Mouse (Mus musculus) liver, embryonic 16.5 days (tissue): ENCODE measurements around the gene Fcgrt. TPM values are rescaled to one million over a fixed set of nuclear protein-coding genes. Genes with fewer than 3 reads are reported as not detected.

ENCODE experiments used
- microRNA counts: library from miRNA; unstranded; fragments of <30 nt; microRNA quantifications from one replicate; lab custom pipeline; 2016
- microRNA-seq: library from miRNA; unstranded; fragments of <30 nt; microRNA quantifications from one replicate; pipeline ENCODE4, GENCODE M21; 2016
- polyA plus RNA-seq: library from polyadenylated mRNA; unstranded; fragments of >200 nt; fragmentation: Nextera tagmentation; extraction: Ambion mirVana; gene quantifications from 2 replicates; pipeline ENCODE4 v1.2.1, GENCODE M21; 2015

Fcgrt gene
- polyA plus RNA-seq, 1 experiment from 2014 or later: 56.1 TPM

MicroRNA genes within 50 kb of the gene (microRNA counts, 519-probe panel; counts per million panel counts)
- 2,524 counts per million, percentile 67 among the panel's probes with 10 or more counts for microRNA mmu-miR-150 (lab: Ali Mortazavi, UCI)

Small RNA genes within 50 kb of the gene (microRNA-seq; reads per million reads assigned to microRNA genes)
- 34.7 reads per million, percentile 43 among the genes with 10 or more reads in this experiment for gene Mir150
- 37.4 reads per million, percentile 44 among the genes with 10 or more reads in this experiment for gene Mir5121

Other genes with a start within 250 kb of the Fcgrt start
- 23.4 and 24.3 TPM in 2 replicates for gene Pnkp, start 246.7 kb downstream of the Fcgrt start, polyA plus RNA-seq
- gene Ptov1, start 234.1 kb downstream of the Fcgrt start, polyA plus RNA-seq: 34.8 and 43.4 TPM in 2 replicates
- gene Med25, start 211.1 kb downstream of the Fcgrt start, polyA plus RNA-seq: 44.7 and 53.0 TPM in 2 replicates
- gene Fuz, start 207.8 kb downstream of the Fcgrt start, polyA plus RNA-seq: 5.9 and 6.6 TPM in 2 replicates
- 63.3 and 63.7 TPM in 2 replicates for gene Ap2a1, start 174.4 kb downstream of the Fcgrt start, polyA plus RNA-seq
- gene Tsks, start 160.6 kb downstream of the Fcgrt start, polyA plus RNA-seq: 0.12 TPM in 1 of 2 replicates, not detected in the other
- 1.8 and 2.1 TPM in 2 replicates for gene Cpt1c, start 129.0 kb downstream of the Fcgrt start, polyA plus RNA-seq
- 95.6 and 98.6 TPM in 2 replicates for gene Prmt1, start 117.3 kb downstream of the Fcgrt start, polyA plus RNA-seq
- gene Irf3, start 106.2 kb downstream of the Fcgrt start, polyA plus RNA-seq: 39.8 and 43.2 TPM in 2 replicates
- 11.0 and 12.2 TPM in 2 replicates for gene Bcl2l12, start 105.1 kb downstream of the Fcgrt start, polyA plus RNA-seq
- gene Scaf1, start 87.5 kb downstream of the Fcgrt start, polyA plus RNA-seq: 9.8 and 9.9 TPM in 2 replicates
- 20.9 and 23.2 TPM in 2 replicates for gene Rras, start 85.9 kb downstream of the Fcgrt start, polyA plus RNA-seq
- gene Prr12, start 51.0 kb downstream of the Fcgrt start, polyA plus RNA-seq: 1.9 and 2.0 TPM in 2 replicates
- gene Nosip, start 41.4 kb downstream of the Fcgrt start, polyA plus RNA-seq: 23.4 and 23.8 TPM in 2 replicates
- 9.7 and 10.5 TPM in 2 replicates for gene Prrg2, start 41.2 kb downstream of the Fcgrt start, polyA plus RNA-seq
- 20.1 and 22.7 TPM in 2 replicates for gene Rcn3, start 11.6 kb downstream of the Fcgrt start, polyA plus RNA-seq
- 646 and 744 TPM in 2 replicates for gene Rps11, start 20.6 kb upstream of the Fcgrt start, polyA plus RNA-seq
- gene Rpl13a, start 24.9 kb upstream of the Fcgrt start, polyA plus RNA-seq: 558 and 645 TPM in 2 replicates
- gene Gm45713, start 32.4 kb upstream of the Fcgrt start, polyA plus RNA-seq: 0.12 TPM in 1 of 2 replicates, not detected in the other
- gene Flt3l, start 32.6 kb upstream of the Fcgrt start, polyA plus RNA-seq: 3.0 and 3.1 TPM in 2 replicates
- 42.3 and 42.8 TPM in 2 replicates for gene Pih1d1, start 50.5 kb upstream of the Fcgrt start, polyA plus RNA-seq
- 30.0 and 30.3 TPM in 2 replicates for gene Aldh16a1, start 50.7 kb upstream of the Fcgrt start, polyA plus RNA-seq
- gene Slc17a7, start 60.1 kb upstream of the Fcgrt start, polyA plus RNA-seq: not detected in 2 replicates
- gene Gfy, start 75.7 kb upstream of the Fcgrt start, polyA plus RNA-seq: not detected in 2 replicates
- gene Pth2, start 77.1 kb upstream of the Fcgrt start, polyA plus RNA-seq: not detected in 2 replicates
- 0.05 TPM in 1 of 2 replicates, not detected in the other for gene Ccdc155, start 101.0 kb upstream of the Fcgrt start, polyA plus RNA-seq
- gene Dkkl1, start 108.3 kb upstream of the Fcgrt start, polyA plus RNA-seq: 1.5 and 2.2 TPM in 2 replicates
- gene Tead2, start 111.9 kb upstream of the Fcgrt start, polyA plus RNA-seq: 5.0 and 6.5 TPM in 2 replicates
- gene Cd37, start 135.3 kb upstream of the Fcgrt start, polyA plus RNA-seq: 16.4 and 19.3 TPM in 2 replicates
- gene Slc6a16, start 137.2 kb upstream of the Fcgrt start, polyA plus RNA-seq: not detected in 2 replicates
- not detected in 2 replicates for gene Slc6a21, start 173.7 kb upstream of the Fcgrt start, polyA plus RNA-seq
- gene Trpm4, start 229.9 kb upstream of the Fcgrt start, polyA plus RNA-seq: 0.85 and 1.7 TPM in 2 replicates
- gene Hrc, start 231.4 kb upstream of the Fcgrt start, polyA plus RNA-seq: 0.39 and 0.60 TPM in 2 replicates